Mouse (Mus musculus): ENCODE data around the gene Cplx3.
A peak's percentile ranks its signal among the peaks of the same experiment; 100 is the strongest.

Gene Cplx3

GRCm38 (mm10) chr9:57601353-57601706 lies 4.8 kb downstream of the Cplx3 start:
- peak in 1 of 2 experiments; percentile 49 for DNase-seq (ENCODE audit: low spot score in 2 of 2)

GRCm38 (mm10) chr9:57600620-57601352 lies 5.3 kb downstream of the Cplx3 start:
- no peak for DNase-seq (ENCODE audit: low spot score in 2 of 2)

- no peak for DNase-seq (ENCODE audit: low spot score in 2 of 2)
Observed at GRCm38 (mm10) chr9:57598851-57599563, 7.1 kb downstream of the Cplx3 start.

DNA sequence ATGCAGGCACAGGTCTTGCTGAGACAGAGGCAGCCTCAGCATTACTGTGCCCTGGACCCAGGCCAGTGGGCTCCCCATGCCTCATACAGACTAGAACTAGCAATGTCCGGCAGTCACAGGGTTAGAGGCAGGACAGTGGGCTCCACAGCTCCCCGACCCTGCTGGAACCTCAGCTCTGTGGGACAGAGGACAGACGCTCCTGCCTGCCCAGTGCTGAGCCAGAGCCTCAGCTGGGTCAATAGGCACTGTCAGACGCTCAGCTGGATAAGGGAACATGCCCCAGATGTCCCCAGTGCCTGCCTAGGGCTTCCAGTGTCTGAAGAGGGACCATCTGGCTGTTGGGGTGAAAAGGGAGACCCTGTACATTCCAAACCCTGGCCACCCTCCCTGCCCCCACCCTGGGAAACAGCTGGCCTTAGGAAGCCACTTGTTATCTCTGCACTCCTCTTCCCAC lies 8.1 kb downstream of the Cplx3 start:
- DNase-seq (ENCODE audit: low spot score in 2 of 2), result no peak

DNA sequence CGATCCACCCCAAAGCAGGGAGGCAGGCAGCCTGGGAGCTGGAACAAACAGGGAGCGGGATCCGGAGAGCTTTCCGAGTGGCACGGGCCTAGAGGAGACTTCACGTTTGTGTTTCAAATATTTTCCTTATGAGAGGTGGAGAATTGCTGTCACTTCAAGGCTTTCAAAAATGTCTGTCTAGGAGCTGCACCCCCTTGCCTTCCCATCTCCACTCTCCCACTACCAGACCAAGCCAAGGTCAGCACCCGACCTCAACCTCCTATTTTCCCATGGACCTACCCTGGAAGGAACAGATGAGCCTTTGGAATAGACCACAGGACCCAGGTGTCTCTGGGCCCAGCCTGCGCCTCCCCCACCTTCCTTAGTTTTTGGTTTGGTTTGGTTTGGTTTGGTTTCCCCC lies 8.8 kb downstream of the Cplx3 start:
- no peak for DNase-seq (ENCODE audit: low spot score in 2 of 2)

- no peak for DNase-seq (ENCODE audit: low spot score in 2 of 2)
Observed at GRCm38 (mm10) chr9:57594174-57594509, 11.9 kb downstream of the Cplx3 start.

- DNase-seq (ENCODE audit: low spot score in 2 of 2), result no peak
Observed at GRCm38 (mm10) chr9:57593454-57594173, 12.5 kb downstream of the Cplx3 start.

- DNase-seq (ENCODE audit: low spot score in 2 of 2), result no peak
Observed at GRCm38 (mm10) chr9:57590726-57591125, 15.4 kb downstream of the Cplx3 start.

DNA sequence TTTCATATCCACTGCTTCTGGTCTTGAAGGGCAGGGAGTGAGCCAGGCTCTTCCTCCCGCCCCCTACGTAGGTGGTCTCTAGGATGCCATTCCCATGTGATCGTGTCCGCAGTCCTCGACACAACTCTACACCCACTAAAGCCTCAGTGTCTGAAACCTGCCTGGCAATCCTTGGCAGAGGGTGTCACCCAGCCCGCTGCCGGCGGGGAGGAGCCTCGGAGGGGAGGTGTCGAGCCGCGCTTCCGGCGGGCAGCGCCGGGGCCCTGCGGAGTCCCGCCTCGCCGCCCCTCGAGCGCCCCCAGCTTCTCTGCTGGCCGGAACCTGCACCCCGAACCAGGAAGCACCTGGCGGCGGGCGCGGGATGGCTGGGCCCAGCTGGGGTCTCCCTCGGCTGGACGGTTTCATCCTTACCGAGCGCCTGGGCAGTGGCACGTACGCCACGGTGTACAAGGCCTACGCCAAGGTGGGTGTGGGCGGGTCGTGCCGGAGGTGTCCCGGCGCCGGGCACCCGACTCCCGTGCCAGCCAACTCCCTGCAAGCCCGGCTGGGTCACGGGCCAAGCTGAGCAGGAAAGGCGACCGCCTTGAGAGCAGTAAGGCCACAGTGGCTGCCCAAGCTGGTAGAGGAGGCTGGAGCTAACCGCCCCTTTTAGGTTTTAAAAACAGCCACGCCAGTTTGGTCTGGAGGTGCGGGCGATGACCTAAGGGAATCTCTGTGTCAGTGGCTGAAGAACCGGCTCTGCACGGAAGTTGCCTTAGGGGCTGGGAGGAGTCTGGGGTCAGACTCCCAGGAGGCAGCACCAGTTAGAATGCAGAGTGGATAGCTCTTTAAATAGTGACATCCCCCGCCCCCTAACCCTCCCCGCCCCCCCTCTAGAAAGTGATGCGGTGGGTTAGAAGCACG lies 16.6 kb downstream of the Cplx3 start, which contains the start of gene Ulk3:
Gene Ulk3, plus strand, starts transcription at position 229 of the 903 bp plus-strand sequence.
- peak; percentile 67 to 77 for DNase-seq (ENCODE audit: low spot score in 2 of 2)

- no peak for DNase-seq (ENCODE audit: low spot score in 2 of 2)
Observed at GRCm38 (mm10) chr9:57584991-57585390, 21.1 kb downstream of the Cplx3 start.

GRCm38 (mm10) chr9:57577144-57577849 lies 28.8 kb downstream of the Cplx3 start:
- DNase-seq (ENCODE audit: low spot score in 2 of 2), result no peak

GRCm38 (mm10) chr9:57575577-57575976 lies 30.5 kb downstream of the Cplx3 start:
- no peak for DNase-seq (ENCODE audit: low spot score in 2 of 2)

GRCm38 (mm10) chr9:57574397-57574796 lies 31.7 kb downstream of the Cplx3 start:
- DNase-seq (ENCODE audit: low spot score in 2 of 2), result no peak

- no peak for DNase-seq (ENCODE audit: low spot score in 2 of 2)
Observed at GRCm38 (mm10) chr9:57568500-57568899, 37.6 kb downstream of the Cplx3 start.

GRCm38 (mm10) chr9:57566846-57567245 lies 39.2 kb downstream of the Cplx3 start:
- DNase-seq (ENCODE audit: low spot score in 2 of 2), result no peak

- peak; percentile 50 to 51 for DNase-seq (ENCODE audit: low spot score in 2 of 2)
Observed at GRCm38 (mm10) chr9:57565741-57566221, 40.3 kb downstream of the Cplx3 start.

DNA sequence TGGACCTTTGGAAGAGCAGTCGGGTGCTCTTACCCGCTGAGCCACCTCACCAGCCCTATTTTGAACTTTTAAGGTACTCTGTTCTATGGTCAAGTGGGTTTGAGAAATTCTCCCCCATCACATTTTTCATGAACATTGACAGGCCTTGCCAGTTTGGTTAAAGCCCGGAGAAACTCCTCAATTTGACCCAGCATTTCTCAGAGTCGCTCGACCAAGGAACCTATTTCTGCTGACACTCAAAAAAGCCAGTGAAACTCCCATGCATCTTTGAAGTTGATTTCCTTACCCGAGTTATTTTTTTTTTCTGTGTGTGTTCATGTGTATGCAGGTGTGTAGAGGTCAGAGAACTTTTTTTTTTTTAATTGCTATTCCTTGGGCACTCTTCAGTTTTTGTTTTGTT lies 41.5 kb downstream of the Cplx3 start:
- DNase-seq (ENCODE audit: low spot score in 2 of 2), result no peak

GRCm38 (mm10) chr9:57562896-57563372 lies 43.1 kb downstream of the Cplx3 start:
- DNase-seq (ENCODE audit: low spot score in 2 of 2), result peak in 1 of 2 experiments; percentile 36

DNA sequence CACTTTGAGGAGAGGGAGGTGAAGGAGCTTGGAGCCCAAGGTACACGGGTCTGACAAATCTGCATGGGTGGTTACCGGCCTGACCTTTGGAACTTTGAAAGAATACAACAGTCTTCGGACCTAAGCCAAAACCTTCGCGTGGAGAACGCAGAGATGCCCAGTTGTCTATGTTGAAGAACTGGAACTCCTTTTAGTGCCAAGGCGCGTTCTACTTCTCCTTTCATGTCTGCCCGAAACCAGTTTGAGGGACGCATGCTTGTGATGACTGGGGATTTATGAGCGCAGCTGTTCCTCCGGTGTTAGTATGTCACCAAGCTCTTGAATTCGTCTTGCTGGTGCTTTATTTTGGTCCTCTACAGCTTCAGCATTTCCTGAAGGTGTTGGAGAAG lies 44.4 kb downstream of the Cplx3 start:
- DNase-seq (ENCODE audit: low spot score in 2 of 2), result no peak

GRCm38 (mm10) chr9:57560861-57561710 lies 45.0 kb downstream of the Cplx3 start, which contains the start of gene Scamp2:
Gene Scamp2, plus strand, starts transcription at chr9:57560943.
- DNase-seq (ENCODE audit: low spot score in 2 of 2), result peak; percentile 94 to 97
